Mouse (Mus musculus) heart, adult 2 months (tissue): Measurements from ENCODE around the gene Exog.

Experiments
- CTCF ChIP-seq: fragments of 200-600 bp; IDR thresholded peaks from 2 replicates; pipeline ENCODE4 v1.8.1; 2022; ENCODE audit warnings: antibody characterized with exemption, mild to moderate bottlenecking, moderate library complexity
- POLR2A ChIP-seq: fragments of 200-500 bp; IDR thresholded peaks from 2 replicates; pipeline ENCODE4 v1.6.1; 2011; ENCODE audit warnings: mild to moderate bottlenecking, low read depth, low read length, control low read depth; ENCODE audit not compliant: insufficient read depth

GRCm38 (mm10) chr9:119401801-119402214 is 42.9 kb upstream of the Exog start, which contains the start of gene Acvr2b:
- peak; percentile 60; the same call in 1 of the 2 replicates for TF ChIP-seq POLR2A
- peak; percentile 73 for TF ChIP-seq CTCF
